Mouse (Mus musculus): Measurements from ENCODE around the gene Icosl. TPM values are rescaled to one million over a fixed set of nuclear protein-coding genes. Genes with fewer than 3 reads are reported as not detected.

The Icosl gene
- polyA plus RNA-seq, 1 experiment, result 0.01 TPM

- H3K4me3 ChIP-seq (replicated peaks), result no peak overlapping the region
- H3K27me3 ChIP-seq (ENCODE audit: control insufficient read depth), result peaks cover 9% of the 10 kb centered on the region
- no peaks in the 10 kb centered on the region for H3K36me3 ChIP-seq (ENCODE audit: control insufficient read depth)
- H3K9me3 ChIP-seq (ENCODE audit: control insufficient read depth, low read length), result no peaks in the 10 kb centered on the region
- no peaks in the 10 kb centered on the region for H3K4me1 ChIP-seq (ENCODE audit: control insufficient read depth)
- no peak for TF ChIP-seq TAL1 (IDR thresholded peaks at IDR 0.05; ENCODE audit: low read length)
- TF ChIP-seq GATA1 (IDR thresholded peaks at IDR 0.05; ENCODE audit: low read length), result no peak
These were observed 6.0 kb upstream of the Icosl start for GRCm38 (mm10) chr10:78063122-78063521.

- Histone ChIP-seq H3K9me3 (ENCODE audit: control insufficient read depth, low read length) (no peaks in the 10 kb centered on the region), H3K27me3 (ENCODE audit: control insufficient read depth) (peaks cover 45% of the 10 kb centered on the region), H3K4me3 (replicated peaks) (no peak overlapping the region), H3K4me1 (ENCODE audit: control insufficient read depth) (no peaks in the 10 kb centered on the region), H3K36me3 (ENCODE audit: control insufficient read depth) (no peaks in the 10 kb centered on the region)
- TF ChIP-seq TAL1 (IDR thresholded peaks at IDR 0.05; ENCODE audit: low read length) (no peak), GATA1 (IDR thresholded peaks at IDR 0.05; ENCODE audit: low read length) (no peak)
These were observed 1.9 kb upstream of the Icosl start for GRCm38 (mm10) chr10:78067226-78067625.

- Histone ChIP-seq H3K4me1 (ENCODE audit: control insufficient read depth) (no peaks in the 10 kb centered on the region), H3K36me3 (ENCODE audit: control insufficient read depth) (no peaks in the 10 kb centered on the region; the same call in 1 of the 2 replicates), H3K27me3 (ENCODE audit: control insufficient read depth) (peaks cover 45% of the 10 kb centered on the region), H3K4me3 (replicated peaks) (no peak overlapping the region), H3K9me3 (ENCODE audit: control insufficient read depth, low read length) (no peaks in the 10 kb centered on the region)
- TF ChIP-seq TAL1 (IDR thresholded peaks at IDR 0.05; ENCODE audit: low read length), result no peak
- TF ChIP-seq GATA1 (IDR thresholded peaks at IDR 0.05; ENCODE audit: low read length), result no peak
These were observed 561 bp upstream of the Icosl start for GRCm38 (mm10) chr10:78068541-78068940.

DNA sequence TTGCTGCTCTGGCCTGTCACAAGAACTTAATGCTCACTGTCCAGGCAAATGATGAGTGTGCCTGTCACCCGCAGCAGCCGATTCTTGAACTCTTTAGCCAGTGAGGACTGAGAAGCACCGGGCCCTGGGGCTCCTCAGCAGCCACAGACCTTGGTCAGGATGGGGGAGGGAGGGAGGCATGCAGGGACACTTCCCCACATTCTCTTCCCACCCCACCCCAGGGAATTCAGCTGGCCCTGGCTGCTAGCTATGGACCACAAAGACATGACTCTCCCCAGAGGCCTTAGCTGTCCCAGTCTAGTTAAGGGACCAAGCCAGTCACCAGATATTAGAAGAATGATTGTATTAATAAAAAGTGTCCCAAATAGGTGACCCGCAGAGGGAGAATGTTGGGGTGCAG is 5.0 kb downstream of the Icosl start:
- Histone ChIP-seq H3K9me3 (ENCODE audit: control insufficient read depth, low read length) (no peaks in the 10 kb centered on the region), H3K36me3 (ENCODE audit: control insufficient read depth) (no peaks in the 10 kb centered on the region; the same call in 1 of the 2 replicates), H3K4me1 (ENCODE audit: control insufficient read depth) (no peaks in the 10 kb centered on the region), H3K4me3 (replicated peaks) (no peak overlapping the region), H3K27me3 (ENCODE audit: control insufficient read depth) (peaks cover 27% of the 10 kb centered on the region)
- no peak for TF ChIP-seq GATA1 (IDR thresholded peaks at IDR 0.05; ENCODE audit: low read length)
- TF ChIP-seq TAL1 (IDR thresholded peaks at IDR 0.05; ENCODE audit: low read length), result no peak

GRCm38 (mm10) chr10:78074977-78075376 is 5.9 kb downstream of the Icosl start:
- no peaks in the 10 kb centered on the region for H3K4me1 ChIP-seq (ENCODE audit: control insufficient read depth)
- H3K4me3 ChIP-seq (replicated peaks), result no peak overlapping the region
- H3K9me3 ChIP-seq (ENCODE audit: control insufficient read depth, low read length), result no peaks in the 10 kb centered on the region
- TF ChIP-seq GATA1 (IDR thresholded peaks at IDR 0.05; ENCODE audit: low read length) (no peak), TAL1 (IDR thresholded peaks at IDR 0.05; ENCODE audit: low read length) (no peak)
- no peaks in the 10 kb centered on the region; the same call in 1 of the 2 replicates for H3K36me3 ChIP-seq (ENCODE audit: control insufficient read depth)
- H3K27me3 ChIP-seq (ENCODE audit: control insufficient read depth), result peaks cover 19% of the 10 kb centered on the region

- no peaks in the 10 kb centered on the region for H3K27me3 ChIP-seq (ENCODE audit: control insufficient read depth)
- no peak for TF ChIP-seq GATA1 (IDR thresholded peaks at IDR 0.05; ENCODE audit: low read length)
- TF ChIP-seq TAL1 (IDR thresholded peaks at IDR 0.05; ENCODE audit: low read length), result no peak
- no peak overlapping the region for H3K4me3 ChIP-seq (replicated peaks)
- H3K36me3 ChIP-seq (ENCODE audit: control insufficient read depth), result no peaks in the 10 kb centered on the region; the same call in 1 of the 2 replicates
- no peaks in the 10 kb centered on the region for H3K4me1 ChIP-seq (ENCODE audit: control insufficient read depth)
- H3K9me3 ChIP-seq (ENCODE audit: control insufficient read depth, low read length), result no peaks in the 10 kb centered on the region
These were observed 8.8 kb downstream of the Icosl start for GRCm38 (mm10) chr10:78077862-78078261.

- H3K4me3 ChIP-seq (replicated peaks), result no peak overlapping the region
- H3K36me3 ChIP-seq (ENCODE audit: control insufficient read depth), result no peaks in the 10 kb centered on the region; the same call in 1 of the 2 replicates
- no peaks in the 10 kb centered on the region for H3K4me1 ChIP-seq (ENCODE audit: control insufficient read depth)
- no peaks in the 10 kb centered on the region for H3K9me3 ChIP-seq (ENCODE audit: control insufficient read depth, low read length)
- no peaks in the 10 kb centered on the region for H3K27me3 ChIP-seq (ENCODE audit: control insufficient read depth)
- no peak for TF ChIP-seq GATA1 (IDR thresholded peaks at IDR 0.05; ENCODE audit: low read length)
- no peak for TF ChIP-seq TAL1 (IDR thresholded peaks at IDR 0.05; ENCODE audit: low read length)
These were observed 9.2 kb downstream of the Icosl start for GRCm38 (mm10) chr10:78078276-78078675.

- Histone ChIP-seq H3K4me3 (replicated peaks) (no peak overlapping the region), H3K9me3 (ENCODE audit: control insufficient read depth, low read length) (no peaks in the 10 kb centered on the region), H3K4me1 (ENCODE audit: control insufficient read depth) (no peaks in the 10 kb centered on the region), H3K36me3 (ENCODE audit: control insufficient read depth) (no peaks in the 10 kb centered on the region), H3K27me3 (ENCODE audit: control insufficient read depth) (no peaks in the 10 kb centered on the region)
- TF ChIP-seq GATA1 (IDR thresholded peaks at IDR 0.05; ENCODE audit: low read length) (no peak), TAL1 (IDR thresholded peaks at IDR 0.05; ENCODE audit: low read length) (no peak)
These were observed 11.0 kb downstream of the Icosl start for GRCm38 (mm10) chr10:78079955-78080591.

DNA sequence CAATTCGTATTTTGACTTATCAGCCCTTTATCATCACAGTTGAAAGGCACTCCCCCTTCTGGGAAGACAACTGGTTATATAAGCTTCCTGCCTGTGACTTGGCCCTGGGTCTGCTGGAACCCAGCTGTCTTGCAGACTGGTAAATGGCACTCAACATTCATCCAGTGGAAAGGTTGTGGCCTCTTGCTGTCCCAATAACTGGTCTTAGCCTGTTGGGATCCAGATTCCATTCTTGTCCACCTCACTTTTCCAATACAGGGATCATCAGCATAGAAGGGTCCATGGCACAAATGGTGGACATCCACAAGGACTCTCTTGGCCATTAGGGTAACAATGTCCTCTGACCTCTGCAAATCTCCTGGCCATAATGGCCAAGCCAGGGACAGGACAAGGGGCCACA is 15.0 kb downstream of the Icosl start:
- Histone ChIP-seq H3K9me3 (ENCODE audit: control insufficient read depth, low read length) (no peaks in the 10 kb centered on the region), H3K4me3 (replicated peaks) (no peak overlapping the region), H3K4me1 (ENCODE audit: control insufficient read depth) (no peaks in the 10 kb centered on the region), H3K36me3 (ENCODE audit: control insufficient read depth) (no peaks in the 10 kb centered on the region), H3K27me3 (ENCODE audit: control insufficient read depth) (no peaks in the 10 kb centered on the region)
- no peak for TF ChIP-seq TAL1 (IDR thresholded peaks at IDR 0.05; ENCODE audit: low read length)
- TF ChIP-seq GATA1 (IDR thresholded peaks at IDR 0.05; ENCODE audit: low read length), result no peak

- Histone ChIP-seq H3K4me1 (ENCODE audit: control insufficient read depth) (no peaks in the 10 kb centered on the region), H3K27me3 (ENCODE audit: control insufficient read depth) (no peaks in the 10 kb centered on the region), H3K36me3 (ENCODE audit: control insufficient read depth) (no peaks in the 10 kb centered on the region), H3K9me3 (ENCODE audit: control insufficient read depth, low read length) (no peaks in the 10 kb centered on the region), H3K4me3 (replicated peaks) (no peak overlapping the region)
- TF ChIP-seq TAL1 (IDR thresholded peaks at IDR 0.05; ENCODE audit: low read length) (no peak), GATA1 (IDR thresholded peaks at IDR 0.05; ENCODE audit: low read length) (no peak)
These were observed 16.6 kb downstream of the Icosl start for GRCm38 (mm10) chr10:78085711-78086110.

All from erythroblast, embryonic 14.5 days (primary cell).